ENCODE assay signal across 7 mouse cellular contexts in the genomic region with DNA sequence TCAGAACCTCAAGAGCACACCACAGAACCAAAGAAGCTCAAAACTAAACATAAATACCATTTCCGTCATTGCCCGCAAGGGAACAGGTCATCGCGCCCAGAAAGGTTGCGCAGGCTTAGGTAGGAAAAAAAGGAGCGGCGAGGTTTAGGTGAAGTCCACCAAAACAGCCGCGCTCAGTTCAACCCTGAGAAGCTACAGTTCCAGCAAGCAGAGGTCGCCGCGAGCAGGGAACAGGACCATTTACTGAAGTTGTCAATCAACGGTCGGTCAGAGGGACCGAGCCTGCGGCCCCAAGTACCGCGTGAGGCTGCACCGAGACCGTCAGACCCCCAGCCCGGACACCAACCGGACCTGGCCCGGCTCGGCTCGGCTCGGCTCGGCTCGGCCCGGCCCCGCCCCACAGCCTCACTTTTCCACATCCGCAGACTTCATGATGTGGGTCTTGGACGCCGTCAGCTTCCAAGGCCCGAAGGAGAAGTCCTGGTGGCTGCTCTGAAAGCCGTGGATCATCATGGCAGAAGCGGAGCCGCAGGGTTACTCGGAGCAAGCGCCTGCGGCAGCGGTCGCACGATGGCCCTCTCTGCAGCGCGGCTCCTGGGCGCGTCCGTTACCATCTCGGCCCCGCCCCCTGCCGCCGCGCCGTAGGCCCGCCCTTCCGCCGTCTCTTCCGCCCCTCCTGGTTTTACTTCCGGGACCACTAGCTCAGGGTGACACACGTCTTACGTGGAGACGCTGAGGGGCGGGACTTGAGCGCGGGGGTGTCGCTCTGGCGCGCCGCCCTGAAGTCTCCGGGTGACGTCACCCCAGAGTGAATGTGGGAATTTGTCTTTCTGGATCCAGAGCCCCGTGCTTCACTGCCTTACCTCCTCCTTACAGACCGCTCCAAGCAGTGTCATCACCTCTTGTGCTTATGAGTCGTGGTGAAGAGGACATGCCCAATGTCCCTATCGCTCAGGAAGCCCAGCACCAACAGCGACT. TPM values are rescaled to one million over a fixed set of nuclear protein-coding genes. Genes with fewer than 3 reads are reported as not detected.
A peak's percentile ranks its signal among the peaks of the same experiment; 100 is the strongest.
DNase-seq lines count a peak whose midpoint lies in the region; ATAC-seq lines count a peak whose summit lies in the region.

A gene (minus strand): TSS at position 676 of the 978 bp plus-strand sequence.

- no peaks in the 10 kb centered on the region for H3K27me3 ChIP-seq in embryonic facial prominence, embryonic 12.5 days
- no peaks in the 10 kb centered on the region for H3K27me3 ChIP-seq in limb, embryonic 11.5 days (ENCODE audit: control insufficient read depth, insufficient read depth, low read length)
- no peaks in the 10 kb centered on the region for H3K27me3 ChIP-seq in midbrain, embryonic 14.5 days (ENCODE audit: control insufficient read depth, insufficient read depth, low read length)

- peak; percentile 98 for ATAC-seq in embryonic facial prominence, embryonic 12.5 days (ENCODE audit: insufficient number of reproducible peaks, insufficient read depth, low FRiP score, low TSS enrichment)
- peak; percentile 100 for ATAC-seq in limb, embryonic 11.5 days (ENCODE audit: insufficient number of reproducible peaks, low FRiP score, low TSS enrichment, low read depth)
- peak; percentile 99 for ATAC-seq in midbrain, embryonic 14.5 days (ENCODE audit: low FRiP score, low TSS enrichment)

- no peaks in the 10 kb centered on the region for H3K9me3 ChIP-seq in embryonic facial prominence, embryonic 12.5 days
- no peaks in the 10 kb centered on the region for H3K9me3 ChIP-seq in limb, embryonic 11.5 days (ENCODE audit: control insufficient read depth, low read length)
- H3K9me3 ChIP-seq in midbrain, embryonic 14.5 days (ENCODE audit: control insufficient read depth, low read length), result no peaks in the 10 kb centered on the region

- peak within 1 kb of the TSS; percentile 90 for H3K4me3 ChIP-seq in embryonic facial prominence, embryonic 12.5 days
- peak within 1 kb of the TSS; percentile 81 for H3K4me3 ChIP-seq in limb, embryonic 11.5 days (ENCODE audit: low read depth, low read length)
- peak within 1 kb of the TSS; percentile 91 for H3K4me3 ChIP-seq in midbrain, embryonic 14.5 days (replicated peaks; ENCODE audit: low read depth, low read length)

- H3K4me1 ChIP-seq in embryonic facial prominence, embryonic 12.5 days, result peaks cover 15% of the 10 kb centered on the region
- H3K4me1 ChIP-seq in limb, embryonic 11.5 days (ENCODE audit: control insufficient read depth, insufficient read depth, low read length), result 0 out of 2 replicates have a peak, but pooled peaks cover 8% of the 10 kb centered on the region
- H3K4me1 ChIP-seq in midbrain, embryonic 14.5 days (ENCODE audit: control insufficient read depth, insufficient read depth, low read length), result peaks cover 8% of the 10 kb centered on the region

- under 1% methylated on average over 76 of the region's 76 CpGs for WGBS in embryonic facial prominence, embryonic 12.5 days
- WGBS in limb, embryonic 11.5 days, result under 1% methylated on average over 76 of the region's 76 CpGs
- under 1% methylated on average over 75 of the region's 76 CpGs for WGBS in midbrain, embryonic 14.5 days

- H3K4me2 ChIP-seq in embryonic facial prominence, embryonic 12.5 days (replicated peaks), result peak within 1 kb of the TSS; percentile 86
- H3K4me2 ChIP-seq in limb, embryonic 11.5 days (ENCODE audit: low read depth, severe bottlenecking), result peak within 1 kb of the TSS; percentile 62
- H3K4me2 ChIP-seq in midbrain, embryonic 14.5 days (ENCODE audit: low read length), result peak within 1 kb of the TSS; percentile 81

- H3K9ac ChIP-seq in embryonic facial prominence, embryonic 12.5 days, result peak within 1 kb of the TSS; percentile 86
- H3K9ac ChIP-seq in limb, embryonic 11.5 days (ENCODE audit: low read length), result peak within 1 kb of the TSS; percentile 83
- peak within 1 kb of the TSS; percentile 80 for H3K9ac ChIP-seq in midbrain, embryonic 14.5 days (replicated peaks; ENCODE audit: low read length)

- peak; percentile 97 for DNase-seq in adrenal gland, postnatal 25 days
- DNase-seq in heart, adult 11 months, result peak; percentile 100
- DNase-seq in kidney, adult 18-20 months, result peak; percentile 98
- peak; percentile 95 for DNase-seq in limb, embryonic 11.5 days (ENCODE audit: low spot score)
- peak; percentile 99 for DNase-seq in midbrain, embryonic 14.5 days
- DNase-seq in spleen, adult 18-20 months, result peak; percentile 91 to 95

- peak within 1 kb of the TSS; percentile 96 for H3K27ac ChIP-seq in embryonic facial prominence, embryonic 12.5 days
- peak within 1 kb of the TSS; percentile 79 for H3K27ac ChIP-seq in limb, embryonic 11.5 days (replicated peaks; ENCODE audit: low read depth, low read length)
- peak within 1 kb of the TSS; percentile 88 for H3K27ac ChIP-seq in midbrain, embryonic 14.5 days (replicated peaks; ENCODE audit: low read depth, low read length)

- no peaks in the 10 kb centered on the region for H3K36me3 ChIP-seq in embryonic facial prominence, embryonic 12.5 days
- H3K36me3 ChIP-seq in limb, embryonic 11.5 days (ENCODE audit: control insufficient read depth, insufficient read depth, low read length), result no peaks in the 10 kb centered on the region
- no peaks in the 10 kb centered on the region for H3K36me3 ChIP-seq in midbrain, embryonic 14.5 days (ENCODE audit: control insufficient read depth, insufficient read depth, low read length)

RNA-seq across cellular contexts. Expression of the gene that starts here (rescaled TPM):
- 39.8 and 54.2 TPM in 2 replicates for total RNA-seq in adrenal gland, postnatal 25 days (2021)
- 92.4 and 101 TPM in 2 replicates for polyA plus RNA-seq in embryonic facial prominence, embryonic 12.5 days (2016; fragmentation: Nextera tagmentation; extraction: Ambion mirVana)
- polyA plus RNA-seq in limb, embryonic 11.5 days (2014; fragmentation: Nextera tagmentation; extraction: Ambion mirVana), result 100 TPM in 2 replicates
- polyA plus RNA-seq in midbrain, embryonic 14.5 days (2014; fragmentation: Nextera tagmentation; extraction: Ambion mirVana), result 145 and 150 TPM in 2 replicates

Comparison
In these comparisons a context has a peak if more than half of its experiments do, and no peak if none do; other contexts are left out.
1. Peak in every context shown above with its lines: DNase-seq, ATAC-seq, H3K4me3 ChIP-seq and H3K27ac ChIP-seq.